8 mouse cellular contexts compared by ENCODE assay signal in genomic region chr15:23035551-23036207, GRCm38 (mm10).
A peak's percentile ranks its signal among the peaks of the same experiment; 100 is the strongest.
DNase-seq lines count a peak whose midpoint lies in the region; TF ChIP-seq lines count a peak whose summit lies in the region.

No protein-coding gene starts in this region.

- TF ChIP-seq CTCF in kidney, adult 2 months (conservative IDR thresholded peaks at IDR 0.05; ENCODE audit: insufficient read depth, insufficient read length, low read depth, low read length): no peak

- no peak for TF ChIP-seq POLR2A in myocyte (IDR thresholded peaks at IDR 0.05; ENCODE audit: insufficient read length, low read depth)
- no peak for TF ChIP-seq POLR2A in kidney, adult 2 months (IDR thresholded peaks at IDR 0.05; ENCODE audit: low read depth, low read length)

- peak overlapping the region; percentile 41 for H3ac ChIP-seq in myocyte (ENCODE audit: control insufficient read depth, insufficient read length)

- peak overlapping the region; percentile 100 for H3K4me2 ChIP-seq in myocyte (ENCODE audit: low read depth)

- H3K36me3 ChIP-seq in heart, embryonic 10.5 days: no peaks in the 10 kb centered on the region
- H3K36me3 ChIP-seq in myocyte (ENCODE audit: control insufficient read depth, insufficient read depth): no peaks in the 10 kb centered on the region
- H3K36me3 ChIP-seq in kidney, adult 2 months (ENCODE audit: control insufficient read depth, insufficient read depth, low read length): no peaks in the 10 kb centered on the region

- peak overlapping the region; percentile 56 for H3K4me3 ChIP-seq in heart, embryonic 10.5 days
- H3K4me3 ChIP-seq in myocyte: peak overlapping the region; percentile 43
- H3K4me3 ChIP-seq in kidney, adult 2 months (ENCODE audit: insufficient read depth, low read depth, low read length): no peak overlapping the region

- WGBS in heart, embryonic 10.5 days: 9% methylated on average over 14 of the region's 14 CpGs
- WGBS in kidney, adult 2 months: 4% methylated on average over 14 of the region's 14 CpGs

- H3K79me2 ChIP-seq in myocyte (ENCODE audit: control insufficient read depth, insufficient read depth): no peaks in the 10 kb centered on the region

- no peak overlapping the region for H3K27ac ChIP-seq in heart, embryonic 10.5 days
- H3K27ac ChIP-seq in kidney, adult 2 months (ENCODE audit: insufficient read depth, low read depth, low read length): no peak overlapping the region

- 0 out of 2 replicates have a peak, but pooled peaks cover 6% of the 10 kb centered on the region for H3K4me1 ChIP-seq in heart, embryonic 10.5 days
- no peaks in the 10 kb centered on the region for H3K4me1 ChIP-seq in kidney, adult 2 months (ENCODE audit: control insufficient read depth, insufficient read depth, low read length)

- no peaks in the 10 kb centered on the region for H3K9me3 ChIP-seq in heart, embryonic 10.5 days

- no peak for DNase-seq in heart, embryonic 10.5 days (ENCODE audit: low spot score)
- no peak for DNase-seq in heart, postnatal 4 days
- DNase-seq in urinary bladder, postnatal 14 days (ENCODE audit: low spot score): peak; percentile 2
- DNase-seq in urinary bladder, adult 2 months (ENCODE audit: low spot score): no peak
- DNase-seq in layer of hippocampus, adult 8-10 months (ENCODE audit: low spot score in 2 of 2): peak; percentile 14 to 20
- DNase-seq in adrenal gland, postnatal 4 days (ENCODE audit: low spot score in 2 of 2): no peak
- DNase-seq in kidney, adult 2 months: no peak

- no peaks in the 10 kb centered on the region for H3K27me3 ChIP-seq in heart, embryonic 10.5 days (ENCODE audit: insufficient read depth, poor library complexity, severe bottlenecking)
- H3K27me3 ChIP-seq in myocyte (ENCODE audit: control insufficient read depth, insufficient read depth, insufficient read length): no peaks in the 10 kb centered on the region
- peaks cover 2% of the 10 kb centered on the region; the same call in 1 of the 2 replicates for H3K27me3 ChIP-seq in kidney, adult 2 months (replicated peaks; ENCODE audit: control insufficient read depth, insufficient read depth, low read length)

TF ChIP-seq in myocyte, 11 proteins besides CTCF, POLR2A, EP300 and RAD21:
- TF ChIP-seq USF1 (IDR thresholded peaks at IDR 0.05; ENCODE audit: low read depth) (no peak), TCF12 (IDR thresholded peaks at IDR 0.05; ENCODE audit: insufficient read depth, poor library complexity, severe bottlenecking) (no peak), MYOD1 (IDR thresholded peaks at IDR 0.05; ENCODE audit: control insufficient read depth in 1 of 3, insufficient read length in 2 of 3, low read depth in 2 of 3) (no peak), SRF (IDR thresholded peaks at IDR 0.05; ENCODE audit: control insufficient read depth, insufficient read length, low read depth) (no peak), CEBPB (IDR thresholded peaks at IDR 0.05; ENCODE audit: insufficient read depth, poor library complexity, severe bottlenecking) (no peak), E2F4 (IDR thresholded peaks at IDR 0.05; ENCODE audit: insufficient read depth) (no peak), REST (IDR thresholded peaks at IDR 0.05; ENCODE audit: insufficient read depth, insufficient read length) (no peak), MYOG (IDR thresholded peaks at IDR 0.05; ENCODE audit: control insufficient read depth in 1 of 3, insufficient read depth in 1 of 3, insufficient read length in 2 of 3, low read depth in 2 of 3) (no peak), MAX (IDR thresholded peaks at IDR 0.05; ENCODE audit: low read depth) (no peak), POLR2AphosphoS2 (IDR thresholded peaks at IDR 0.05; ENCODE audit: insufficient read length, low read depth) (no peak), TCF3 (IDR thresholded peaks at IDR 0.05; ENCODE audit: insufficient read length, low read depth) (no peak)

Comparison
In these comparisons a context has a peak if more than half of its experiments do, and no peak if none do; other contexts are left out.
1. DNase-seq: peak in urinary bladder, postnatal 14 days (single experiment) and layer of hippocampus, adult 8-10 months (2 of 2); none in heart, embryonic 10.5 days (single experiment), heart, postnatal 4 days (single experiment), urinary bladder, adult 2 months (single experiment), adrenal gland, postnatal 4 days (0 of 2) and kidney, adult 2 months (single experiment).